Mouse (Mus musculus) lung, embryonic 14.5 days (tissue): ENCODE results near the gene Sap30bp. TPM values are rescaled to one million over a fixed set of nuclear protein-coding genes. Genes with fewer than 3 reads are reported as not detected.

Experiments used
- ATAC-seq: fragments of 200-750 bp; cut with Nextera tagmentation; 2 replicates; pipeline ENCODE4 v1.8.0; 2017; ENCODE audit warnings: mild to moderate bottlenecking, moderate TSS enrichment, moderate library complexity; ENCODE audit not compliant: insufficient read depth
- DNase-seq: peaks from one replicate; pipeline ENCODE4 v3.0.0-alpha.2; 2015
- H3K27ac ChIP-seq: fragments of 300-500 bp; sonication (generic); 2 replicates; pipeline ENCODE4 v1.5.1; 2014; ENCODE audit warnings: low read depth, mild to moderate bottlenecking, moderate library complexity
- H3K27me3 ChIP-seq: fragments of 300-500 bp; sonication (generic); 2 replicates; pipeline ENCODE4 v1.6.1; 2014; ENCODE audit warnings: low read length, control low read depth; ENCODE audit not compliant: insufficient read depth
- H3K36me3 ChIP-seq: fragments of 300-500 bp; sonication (generic); 2 replicates; pipeline ENCODE4 v1.6.1; 2014; ENCODE audit warnings: control low read depth; ENCODE audit not compliant: insufficient read depth
- H3K4me1 ChIP-seq: fragments of 300-500 bp; sonication (generic); 2 replicates; pipeline ENCODE4 v1.6.1; 2014; ENCODE audit warnings: antibody characterized with exemption, control low read depth; ENCODE audit not compliant: insufficient read depth
- H3K4me2 ChIP-seq: fragments of 300-500 bp; sonication (generic); 2 replicates; pipeline ENCODE4 v1.6.1; 2014; ENCODE audit warnings: mild to moderate bottlenecking
- H3K4me3 ChIP-seq: fragments of 300-500 bp; sonication (generic); 2 replicates; pipeline ENCODE4 v1.5.1; 2014; ENCODE audit warnings: low read depth, low read length
- H3K9ac ChIP-seq: fragments of 300-500 bp; sonication (generic); 2 replicates; pipeline ENCODE4 v1.6.1; 2014
- H3K9me3 ChIP-seq: fragments of 300-500 bp; sonication (generic); 2 replicates; pipeline ENCODE4 v1.6.1; 2016; ENCODE audit warnings: low read depth, low read length, control low read depth
- CTCF ChIP-seq: IDR thresholded peaks from 2 replicates; pipeline ENCODE4 v1.5.1; 2016; ENCODE audit warnings: antibody characterized with exemption, low read depth
- WGBS: fragments of 180-500 bp; shearing (Covaris S2); extraction: QIAGEN DNeasy Blood & Tissue Kit; methylation state at CpG from one replicate; pipeline ENCODE4 v1.1.7; 2014; 5-methylcytosine and 5-hydroxymethylcytosine counted together
- polyA plus RNA-seq: library from polyadenylated mRNA; unstranded; fragments of >200 nt; fragmentation: Nextera tagmentation; extraction: Ambion mirVana; gene quantifications from 2 replicates; pipeline ENCODE4 v1.2.1, GENCODE M21; 2014

Sap30bp gene
- polyA plus RNA-seq, 1 experiment from 2014 or later: 39.1 TPM

DNA sequence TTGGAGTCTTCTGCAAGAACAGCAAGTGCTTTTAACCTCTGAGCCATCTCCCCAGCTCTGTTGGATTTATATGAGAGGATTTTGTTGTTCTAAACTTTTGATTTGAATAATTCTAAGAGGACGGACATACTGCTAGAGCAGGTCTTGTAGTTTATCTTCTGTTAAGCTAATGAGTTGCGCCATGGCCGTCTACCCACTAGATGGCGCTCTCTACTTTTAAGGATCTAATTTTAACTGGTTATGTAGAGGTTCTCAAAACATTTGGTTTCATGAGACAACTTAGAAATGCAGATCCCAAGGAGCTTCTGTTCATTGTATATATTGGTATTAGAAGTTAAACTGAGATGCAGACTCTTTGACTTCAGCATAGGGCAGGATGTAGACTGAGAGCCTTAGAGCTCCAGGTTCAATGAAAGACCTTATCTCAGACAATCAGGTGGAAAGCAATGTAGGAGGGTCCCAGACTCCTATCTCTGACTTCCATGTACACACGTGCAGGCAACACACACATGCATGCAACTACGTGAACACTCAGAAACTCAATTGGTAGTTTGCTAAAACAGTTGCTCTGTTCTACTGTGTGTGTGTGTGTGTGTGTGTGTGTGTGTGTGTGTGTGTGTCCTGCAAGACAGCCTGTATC lies 6.7 kb downstream of the Sap30bp start:
- Histone ChIP-seq H3K27me3 (no peaks in the 10 kb centered on the region), H3K9me3 (no peaks in the 10 kb centered on the region), H3K27ac (no peak overlapping the region), H3K9ac (no peak overlapping the region), H3K4me1 (0 out of 2 replicates have a peak, but pooled peaks cover under 1% of the 10 kb centered on the region), H3K36me3 (peaks cover 80% of the 10 kb centered on the region), H3K4me2 (no peak overlapping the region), H3K4me3 (no peak overlapping the region)
- ATAC-seq (no peak), DNase-seq (peak; percentile 93)
- WGBS: 29% methylated on average over 6 of the region's 6 CpGs
- peak; percentile 84 for TF ChIP-seq CTCF

DNA sequence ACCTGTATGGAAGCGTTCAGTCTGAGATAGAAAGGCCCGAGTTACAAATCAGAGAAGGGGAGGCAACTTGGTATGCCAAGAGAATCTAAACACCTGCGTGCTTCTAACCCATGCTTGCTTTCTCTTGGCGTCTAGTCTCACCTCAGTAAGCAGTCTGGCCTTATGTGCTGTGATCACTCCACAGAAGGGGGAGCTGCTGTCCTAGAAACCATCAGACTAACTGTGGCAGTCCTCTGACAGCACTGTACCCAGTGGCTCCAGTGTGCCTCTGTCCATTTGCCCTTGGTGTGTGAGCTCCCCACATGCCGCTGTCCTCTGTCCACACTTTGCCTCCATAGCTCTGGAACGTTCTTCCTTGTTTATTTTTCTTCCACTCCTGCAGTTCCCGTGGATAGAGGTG lies 8.9 kb downstream of the Sap30bp start:
- Histone ChIP-seq H3K9me3 (no peaks in the 10 kb centered on the region), H3K4me2 (no peak overlapping the region), H3K27ac (no peak overlapping the region), H3K27me3 (no peaks in the 10 kb centered on the region), H3K36me3 (peaks cover 83% of the 10 kb centered on the region), H3K4me1 (no peaks in the 10 kb centered on the region), H3K9ac (no peak overlapping the region), H3K4me3 (no peak overlapping the region)
- TF ChIP-seq CTCF: no peak
- DNase-seq (no peak), ATAC-seq (no peak)
- 67% methylated on average over 7 of the region's 7 CpGs for WGBS

DNA sequence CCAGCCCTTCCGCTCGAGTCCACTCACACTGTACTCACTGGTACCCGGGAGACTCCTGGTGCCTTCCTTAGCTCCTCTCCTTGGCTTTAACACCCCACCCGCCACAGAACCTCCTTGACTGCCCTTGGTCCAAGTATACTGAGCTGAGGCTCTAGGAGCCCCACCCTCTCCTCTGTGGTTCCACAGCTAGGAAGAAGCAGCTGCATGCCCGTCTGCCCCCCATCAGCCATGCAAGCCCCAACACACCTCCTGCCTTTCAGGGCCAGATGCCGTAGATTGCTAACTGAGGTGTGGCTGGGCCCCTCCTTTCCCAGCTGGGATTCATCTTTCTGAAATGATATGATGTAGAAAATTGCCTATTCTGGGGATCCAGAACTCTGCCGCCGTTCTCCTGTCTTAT lies 12.2 kb downstream of the Sap30bp start:
- WGBS: 89% methylated on average over 8 of the region's 8 CpGs
- Histone ChIP-seq H3K9me3 (no peaks in the 10 kb centered on the region), H3K27ac (no peak overlapping the region), H3K4me3 (no peak overlapping the region), H3K36me3 (peaks cover 85% of the 10 kb centered on the region), H3K4me2 (no peak overlapping the region), H3K9ac (no peak overlapping the region), H3K4me1 (no peaks in the 10 kb centered on the region), H3K27me3 (no peaks in the 10 kb centered on the region)
- DNase-seq: no peak
- no peak for TF ChIP-seq CTCF
- no peak for ATAC-seq

DNA sequence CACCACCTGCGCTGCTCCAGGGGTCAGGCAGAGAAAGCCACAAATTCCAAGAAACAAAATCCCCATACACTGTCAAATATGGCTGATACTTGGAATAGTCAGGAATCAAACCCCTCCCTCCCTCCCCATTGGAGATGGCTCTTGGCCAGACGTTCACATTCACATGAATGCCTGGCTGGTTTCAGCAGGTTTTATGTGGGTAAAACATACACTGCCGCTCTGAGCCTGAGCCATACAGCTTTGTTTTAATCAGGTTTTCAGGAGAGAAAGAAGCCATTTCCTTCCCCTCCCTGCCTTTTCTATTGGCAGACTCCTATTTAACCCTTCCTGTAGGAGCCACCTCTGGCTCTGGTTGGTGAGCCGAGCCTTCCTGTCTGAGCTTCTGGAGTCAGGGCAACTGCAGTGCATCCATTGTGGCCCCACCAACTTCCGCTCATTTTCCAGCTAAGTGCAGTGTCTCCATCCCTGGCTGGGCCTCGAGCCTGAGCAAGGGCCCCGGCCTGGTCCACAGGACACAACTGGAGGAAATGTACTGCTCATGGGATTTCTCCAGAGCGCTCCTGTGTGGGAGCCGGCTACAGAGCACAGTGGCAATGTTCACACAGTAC lies 13.2 kb downstream of the Sap30bp start:
- Histone ChIP-seq H3K4me3 (no peak overlapping the region), H3K36me3 (peaks cover 80% of the 10 kb centered on the region), H3K4me2 (no peak overlapping the region), H3K4me1 (no peaks in the 10 kb centered on the region), H3K9me3 (no peaks in the 10 kb centered on the region), H3K9ac (no peak overlapping the region), H3K27me3 (no peaks in the 10 kb centered on the region), H3K27ac (peak overlapping the region; percentile 21; the same call in 1 of the 2 replicates)
- no peak for TF ChIP-seq CTCF
- DNase-seq (no peak), ATAC-seq (no peak)
- 82% methylated on average over 9 of the region's 9 CpGs for WGBS

DNA sequence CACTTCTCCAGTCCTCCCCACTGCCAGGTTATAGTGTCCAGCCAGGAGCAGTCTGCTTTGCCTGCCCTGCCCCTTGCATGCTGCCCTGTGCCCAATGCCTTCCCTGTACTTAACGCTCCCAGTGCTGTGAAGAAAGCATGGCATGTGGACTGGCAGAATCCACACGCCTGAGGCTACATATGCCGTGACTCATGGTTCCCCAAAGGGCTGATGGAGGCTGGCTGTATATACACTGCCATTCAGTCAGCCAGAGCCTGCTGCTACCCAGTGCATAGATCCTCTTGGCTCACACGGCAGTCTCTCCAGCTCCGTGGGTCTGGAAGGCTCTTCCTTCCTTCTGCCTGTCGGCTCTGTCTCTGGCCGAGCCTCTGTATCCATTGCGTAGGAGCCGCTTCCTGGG lies 15.2 kb downstream of the Sap30bp start:
- Histone ChIP-seq H3K36me3 (peaks cover 82% of the 10 kb centered on the region), H3K9me3 (no peaks in the 10 kb centered on the region), H3K4me3 (no peak overlapping the region), H3K27ac (no peak overlapping the region), H3K4me1 (no peaks in the 10 kb centered on the region), H3K9ac (no peak overlapping the region), H3K27me3 (no peaks in the 10 kb centered on the region), H3K4me2 (no peak overlapping the region)
- 84% methylated on average over 9 of the region's 9 CpGs for WGBS
- no peak for ATAC-seq
- TF ChIP-seq CTCF: no peak
- no peak for DNase-seq

DNA sequence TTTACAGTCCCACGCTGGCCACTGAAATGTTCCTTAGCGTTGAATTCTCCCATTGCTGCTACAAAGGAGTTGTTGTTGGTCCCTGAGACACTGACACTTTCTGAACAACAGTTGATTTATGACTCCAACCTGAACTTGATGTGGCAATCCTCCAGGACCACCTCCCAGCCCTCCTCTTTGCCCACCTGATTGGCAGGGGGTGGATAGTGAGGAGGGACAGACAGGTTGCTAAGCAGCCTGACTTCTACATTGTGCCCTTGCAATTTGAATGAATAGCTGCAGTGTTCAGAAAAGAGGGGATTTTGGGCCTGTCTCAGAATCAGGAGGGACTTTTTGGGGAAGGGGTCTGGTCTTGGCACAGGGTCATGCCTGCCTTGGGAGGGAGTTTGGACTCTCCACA lies 17.6 kb downstream of the Sap30bp start:
- DNase-seq: no peak
- no peak overlapping the region for H3K4me3 ChIP-seq
- TF ChIP-seq CTCF: no peak
- H3K36me3 ChIP-seq: peaks cover 85% of the 10 kb centered on the region
- 93% methylated on average over 2 of the region's 2 CpGs for WGBS
- ATAC-seq: no peak
- no peak overlapping the region for H3K4me2 ChIP-seq
- no peaks in the 10 kb centered on the region for H3K4me1 ChIP-seq
- no peak overlapping the region for H3K27ac ChIP-seq
- no peak overlapping the region for H3K9ac ChIP-seq
- H3K9me3 ChIP-seq: no peaks in the 10 kb centered on the region
- H3K27me3 ChIP-seq: no peaks in the 10 kb centered on the region

DNA sequence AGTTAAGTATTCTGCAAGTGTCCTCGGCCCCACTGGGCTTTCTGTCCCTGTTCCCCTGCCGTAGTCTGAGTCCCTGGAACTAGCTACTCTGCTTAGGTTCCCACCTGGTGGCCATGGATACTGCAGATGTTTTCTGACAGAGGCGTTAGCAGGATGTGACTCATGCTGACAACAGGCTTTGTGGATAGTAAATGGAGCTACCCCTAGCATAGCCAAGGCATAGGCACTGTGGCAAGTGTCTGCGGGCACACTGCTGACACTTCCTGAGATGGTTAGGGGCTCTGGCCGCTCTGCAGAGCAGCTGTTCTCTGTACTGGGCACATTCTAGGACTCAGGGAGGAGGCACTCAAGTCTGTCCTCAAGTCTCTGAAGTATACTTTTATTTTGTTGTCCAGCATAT lies 21.6 kb downstream of the Sap30bp start:
- no peak overlapping the region for H3K4me2 ChIP-seq
- H3K9ac ChIP-seq: no peak overlapping the region
- no peaks in the 10 kb centered on the region for H3K4me1 ChIP-seq
- peaks cover 70% of the 10 kb centered on the region for H3K36me3 ChIP-seq
- DNase-seq (no peak), ATAC-seq (no peak)
- no peaks in the 10 kb centered on the region for H3K27me3 ChIP-seq
- no peak overlapping the region for H3K4me3 ChIP-seq
- no peaks in the 10 kb centered on the region for H3K9me3 ChIP-seq
- no peak for TF ChIP-seq CTCF
- WGBS: 74% methylated on average over 5 of the region's 5 CpGs
- no peak overlapping the region for H3K27ac ChIP-seq
